Mouse (Mus musculus): ENCODE measurements around the gene Tmem109.

DNA sequence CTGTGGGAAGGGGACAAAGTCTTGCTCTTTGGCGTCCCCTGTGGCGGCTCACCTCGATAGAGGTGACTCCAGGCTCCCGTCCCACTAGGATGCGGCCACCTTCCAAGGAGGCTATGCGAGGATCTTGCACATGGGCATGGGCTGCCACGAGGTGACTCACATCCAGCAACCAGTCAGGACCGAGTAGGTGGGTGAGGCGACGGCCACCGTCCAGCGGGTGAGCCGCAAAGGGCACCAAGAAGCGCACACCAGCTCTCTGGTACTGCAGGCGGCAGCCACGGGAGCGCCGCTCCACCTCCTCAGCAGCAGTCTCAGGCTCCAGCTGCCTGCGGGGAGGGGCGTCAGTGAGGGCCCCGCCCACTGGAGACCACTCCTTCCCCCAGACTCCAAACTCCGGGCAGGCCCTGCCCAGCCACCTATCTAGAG is 21.7 kb downstream of the Tmem109 start:
- TF ChIP-seq CTCF (IDR thresholded peaks at IDR 0.05; ENCODE audit: borderline replicate concordance, insufficient read depth, low read length), result no peak
- TF ChIP-seq POLR2A (IDR thresholded peaks at IDR 0.05; ENCODE audit: low read depth, low read length), result no peak
